Mouse (Mus musculus) cerebellum, adult 2 months (tissue): ENCODE results near the gene Nifk.

ENCODE experiments used
- CTCF ChIP-seq: fragments of 200-500 bp; IDR thresholded peaks from 2 replicates; pipeline ENCODE4 v1.5.1; 2011; ENCODE audit warnings: low read depth, mild to moderate bottlenecking, control low read depth, low read length, moderate library complexity, borderline replicate concordance; ENCODE audit not compliant: insufficient read depth
- POLR2A ChIP-seq: fragments of 200-500 bp; IDR thresholded peaks from 2 replicates; pipeline ENCODE4 v1.6.1; 2011; ENCODE audit warnings: low read length, control low read depth, borderline replicate concordance; ENCODE audit not compliant: insufficient read depth

- no peak for TF ChIP-seq POLR2A
- TF ChIP-seq CTCF = no peak
Observed at GRCm38 (mm10) chr1:118294826-118295225, 26.8 kb upstream of the Nifk start.
